Mouse (Mus musculus): ENCODE results near the gene Hspb9.
A peak's percentile ranks its signal among the peaks of the same experiment; 100 is the strongest.

The Hspb9 gene

GRCm38 (mm10) chr11:100705095-100705747 is 8.4 kb upstream of the Hspb9 start:
- DNase-seq (ENCODE audit: low spot score in 2 of 2), result no peak

GRCm38 (mm10) chr11:100709201-100709810 is 4.3 kb upstream of the Hspb9 start:
- DNase-seq (ENCODE audit: low spot score in 2 of 2), result no peak

- DNase-seq (ENCODE audit: low spot score in 2 of 2), result no peak
Observed at GRCm38 (mm10) chr11:100710528-100710927, 3.1 kb upstream of the Hspb9 start.

- DNase-seq (ENCODE audit: low spot score in 2 of 2), result no peak
Observed at GRCm38 (mm10) chr11:100710977-100711376, 2.7 kb upstream of the Hspb9 start.

- DNase-seq (ENCODE audit: low spot score in 2 of 2), result peak; percentile 74 to 80
Observed at GRCm38 (mm10) chr11:100711783-100712615, 1.7 kb upstream of the Hspb9 start, which contains the start of gene Kat2a. Kat2a (minus strand) TSS chr11:100712465.

GRCm38 (mm10) chr11:100713174-100713573 is 476 bp upstream of the Hspb9 start:
- no peak for DNase-seq (ENCODE audit: low spot score in 2 of 2)

GRCm38 (mm10) chr11:100714534-100714915 is 875 bp downstream of the Hspb9 start:
- peak; percentile 67 to 74 for DNase-seq (ENCODE audit: low spot score in 2 of 2)

GRCm38 (mm10) chr11:100714948-100715347 is 1.3 kb downstream of the Hspb9 start:
- DNase-seq (ENCODE audit: low spot score in 2 of 2), result no peak

GRCm38 (mm10) chr11:100716649-100717048 is 3.0 kb downstream of the Hspb9 start:
- no peak for DNase-seq (ENCODE audit: low spot score in 2 of 2)

GRCm38 (mm10) chr11:100718462-100718861 is 4.8 kb downstream of the Hspb9 start:
- no peak for DNase-seq (ENCODE audit: low spot score in 2 of 2)

- DNase-seq (ENCODE audit: low spot score in 2 of 2), result no peak
Observed at GRCm38 (mm10) chr11:100718866-100719265, 5.2 kb downstream of the Hspb9 start.

- DNase-seq (ENCODE audit: low spot score in 2 of 2), result peak in 1 of 2 experiments; percentile 58
Observed at GRCm38 (mm10) chr11:100719312-100719711, 5.7 kb downstream of the Hspb9 start.

GRCm38 (mm10) chr11:100719893-100720292 is 6.2 kb downstream of the Hspb9 start:
- DNase-seq (ENCODE audit: low spot score in 2 of 2), result no peak

GRCm38 (mm10) chr11:100720345-100720744 is 6.7 kb downstream of the Hspb9 start:
- no peak for DNase-seq (ENCODE audit: low spot score in 2 of 2)

- no peak for DNase-seq (ENCODE audit: low spot score in 2 of 2)
Observed at GRCm38 (mm10) chr11:100721254-100721653, 7.6 kb downstream of the Hspb9 start.

- no peak for DNase-seq (ENCODE audit: low spot score in 2 of 2)
Observed at GRCm38 (mm10) chr11:100721776-100722492, 8.3 kb downstream of the Hspb9 start.

- no peak for DNase-seq (ENCODE audit: low spot score in 2 of 2)
Observed at GRCm38 (mm10) chr11:100722493-100723028, 8.9 kb downstream of the Hspb9 start.

- DNase-seq (ENCODE audit: low spot score in 2 of 2), result no peak
Observed at GRCm38 (mm10) chr11:100724919-100725512, 11.4 kb downstream of the Hspb9 start.

- DNase-seq (ENCODE audit: low spot score in 2 of 2), result no peak
Observed at GRCm38 (mm10) chr11:100727201-100727600, 13.6 kb downstream of the Hspb9 start.

- no peak for DNase-seq (ENCODE audit: low spot score in 2 of 2)
Observed at GRCm38 (mm10) chr11:100728601-100729000, 15.0 kb downstream of the Hspb9 start.

- DNase-seq (ENCODE audit: low spot score in 2 of 2), result no peak
Observed at GRCm38 (mm10) chr11:100729976-100730375, 16.3 kb downstream of the Hspb9 start.

All from right cerebral cortex, postnatal 36 days (tissue).